Mouse (Mus musculus) forebrain, embryonic 11.5 days (tissue): ENCODE results near the gene Rps12. TPM values are rescaled to one million over a fixed set of nuclear protein-coding genes. Genes with fewer than 3 reads are reported as not detected.

Experiments
- ATAC-seq: fragments of 200-750 bp; cut with Nextera tagmentation; replicated peaks from 2 replicates; pipeline ENCODE4 v1.8.0; 2017; ENCODE audit warnings: moderate TSS enrichment; ENCODE audit not compliant: low FRiP score
- DNase-seq: peaks from one replicate; pipeline ENCODE4 v3.0.0-alpha.2; 2017; ENCODE audit warnings: low spot score
- H3K27ac ChIP-seq: fragments of 300-500 bp; sonication (generic); 2 replicates; pipeline ENCODE4 v1.5.1; 2014; ENCODE audit warnings: low read depth, low read length
- H3K27me3 ChIP-seq: fragments of 300-500 bp; sonication (generic); 2 replicates; pipeline ENCODE4 v1.6.1; 2014; ENCODE audit warnings: mild to moderate bottlenecking, low read length, mixed read lengths; ENCODE audit not compliant: control insufficient read depth, insufficient read depth
- H3K36me3 ChIP-seq: fragments of 300-500 bp; sonication (generic); 2 replicates; pipeline ENCODE4 v1.6.1; 2014; ENCODE audit warnings: mild to moderate bottlenecking, low read length, moderate library complexity, mixed read lengths; ENCODE audit not compliant: control insufficient read depth, insufficient read depth
- H3K4me1 ChIP-seq: fragments of 300-500 bp; sonication (generic); replicated peaks from 2 replicates; pipeline ENCODE4 v1.6.1; 2014; ENCODE audit warnings: low read length, mixed read lengths; ENCODE audit not compliant: control insufficient read depth, insufficient read depth
- H3K4me2 ChIP-seq: fragments of 300-500 bp; sonication (generic); 2 replicates; pipeline ENCODE4 v1.6.1; 2014; ENCODE audit warnings: low read depth, mild to moderate bottlenecking, low read length, moderate library complexity, mixed read lengths; ENCODE audit not compliant: severe bottlenecking
- H3K4me3 ChIP-seq: fragments of 300-500 bp; sonication (generic); 2 replicates; pipeline ENCODE4 v1.5.1; 2014; ENCODE audit warnings: low read depth, low read length
- H3K9ac ChIP-seq: fragments of 300-500 bp; sonication (generic); 2 replicates; pipeline ENCODE4 v1.6.1; 2014; ENCODE audit warnings: low read length
- H3K9me3 ChIP-seq: fragments of 300-500 bp; sonication (generic); 2 replicates; pipeline ENCODE4 v1.6.1; 2016; ENCODE audit warnings: low read length, mixed read lengths; ENCODE audit not compliant: control insufficient read depth
- WGBS: fragments of 180-500 bp; shearing (Covaris S2); extraction: QIAGEN DNeasy Blood & Tissue Kit; methylation state at CpG from one replicate; pipeline ENCODE4 v1.1.7; 2014; 5-methylcytosine and 5-hydroxymethylcytosine counted together
- polyA plus RNA-seq: library from polyadenylated mRNA; unstranded; fragments of >200 nt; fragmentation: Nextera tagmentation; extraction: Ambion mirVana; gene quantifications from 2 replicates; pipeline ENCODE4 v1.2.1, GENCODE M21; 2014

The Rps12 gene
- polyA plus RNA-seq, result 130 and 155 TPM in 2 replicates

DNA sequence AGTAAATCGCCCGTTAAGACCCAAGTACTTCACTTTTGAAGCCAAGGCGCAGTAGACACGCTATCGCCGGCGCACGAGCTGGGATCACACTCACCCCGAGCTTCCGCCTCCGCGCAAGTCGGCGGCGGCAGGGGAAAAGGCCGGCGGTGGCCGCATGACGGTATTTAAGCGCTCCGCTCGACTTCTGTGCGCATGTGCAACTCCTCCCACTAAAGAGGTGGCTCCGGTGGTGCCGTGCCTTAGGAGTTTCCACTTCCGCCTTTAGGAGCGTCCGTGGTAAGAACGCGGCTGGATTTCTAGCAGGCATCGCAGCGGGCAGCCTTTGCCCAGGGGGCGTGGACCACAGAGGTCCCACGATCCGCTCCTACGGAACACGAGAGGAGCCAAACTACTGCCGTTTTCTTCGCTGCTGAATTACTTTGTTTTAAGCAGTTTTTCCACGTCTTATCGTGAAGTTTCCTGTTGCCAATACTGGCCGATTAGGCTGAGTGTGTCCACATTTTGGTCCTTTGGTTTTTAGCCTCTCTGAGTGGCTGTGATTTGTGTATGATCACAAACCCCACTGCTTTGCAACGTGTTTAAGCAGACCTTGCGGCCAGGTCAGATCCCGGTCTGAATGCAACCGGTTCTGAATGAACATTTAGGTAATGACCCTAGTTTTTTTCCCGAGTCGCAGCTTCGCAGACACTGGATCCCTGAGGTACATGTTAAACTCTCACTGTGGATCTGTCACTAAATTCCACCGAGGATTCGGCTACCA lies at the start of gene Rps12:
TSS of gene Rps12 (minus strand) at position 214 of the 760 bp plus-strand sequence.
- Histone ChIP-seq H3K4me1 (peaks cover 2% of the 10 kb centered on the region; the same call in 1 of the 2 replicates), H3K27ac (peak within 1 kb of the TSS; percentile 62), H3K27me3 (no peaks in the 10 kb centered on the region), H3K9ac (peak within 1 kb of the TSS; percentile 91), H3K36me3 (peaks cover 11% of the 10 kb centered on the region), H3K4me2 (peak within 1 kb of the TSS; percentile 89), H3K4me3 (peak within 1 kb of the TSS; percentile 85), H3K9me3 (no peaks in the 10 kb centered on the region)
- DNase-seq (peak; percentile 99), ATAC-seq (peak; percentile 97)
- WGBS, result under 1% methylated on average over 51 of the region's 51 CpGs

DNA sequence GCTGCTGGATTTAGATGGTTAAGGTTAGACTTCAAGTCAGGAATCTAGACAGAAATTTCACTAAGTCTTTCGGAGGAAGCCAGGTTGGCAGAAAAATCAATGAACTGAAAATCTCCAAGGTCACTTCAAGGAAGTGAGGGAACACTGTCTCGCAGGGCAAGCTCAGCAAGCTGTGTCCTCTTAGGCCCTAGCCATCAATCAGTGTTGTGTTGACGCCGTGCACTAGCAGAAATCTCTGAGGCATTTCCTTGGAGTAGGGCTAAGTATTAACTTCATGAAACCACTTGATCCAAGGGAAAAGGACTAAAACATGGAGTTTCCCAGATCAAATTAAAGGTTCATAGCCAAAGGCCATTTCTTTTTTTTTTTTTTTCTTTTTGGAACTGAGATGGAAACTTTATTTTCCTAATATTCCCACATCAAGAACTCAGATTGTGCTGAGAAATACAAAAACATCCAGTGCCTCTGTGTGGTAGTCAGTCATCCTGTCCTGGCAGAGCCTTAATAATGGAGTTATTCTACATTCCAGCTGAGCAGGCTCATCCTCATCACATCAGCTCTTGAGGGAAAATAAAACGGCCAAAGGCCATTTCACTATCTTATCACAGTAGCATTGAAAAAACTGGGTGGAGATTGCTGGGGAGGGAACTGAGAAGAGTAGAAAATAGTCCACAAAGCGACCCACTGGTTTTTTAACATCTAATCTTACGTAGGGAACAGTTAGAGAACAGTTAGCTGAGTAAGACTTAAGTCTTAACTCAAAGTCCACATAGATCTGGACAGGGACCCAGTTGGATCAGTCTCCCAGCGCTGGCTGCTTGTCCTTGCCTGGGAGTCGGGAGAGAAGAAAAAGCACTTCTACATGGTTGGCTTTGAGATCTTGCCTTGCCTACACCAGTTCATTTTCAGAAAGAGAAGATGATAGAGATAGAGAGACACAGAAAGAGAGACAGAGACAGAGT lies 49.2 kb upstream of the Rps12 start:
- DNase-seq (no peak), ATAC-seq (no peak)
- H3K27ac ChIP-seq, result no peak overlapping the region
- 86% methylated on average over 9 of the region's 9 CpGs for WGBS
- H3K4me1 ChIP-seq, result no peaks in the 10 kb centered on the region
- no peak overlapping the region for H3K9ac ChIP-seq
- H3K27me3 ChIP-seq, result no peaks in the 10 kb centered on the region
- H3K4me2 ChIP-seq, result no peak overlapping the region
- H3K36me3 ChIP-seq, result no peaks in the 10 kb centered on the region
- H3K4me3 ChIP-seq, result no peak overlapping the region
- no peaks in the 10 kb centered on the region for H3K9me3 ChIP-seq

DNA sequence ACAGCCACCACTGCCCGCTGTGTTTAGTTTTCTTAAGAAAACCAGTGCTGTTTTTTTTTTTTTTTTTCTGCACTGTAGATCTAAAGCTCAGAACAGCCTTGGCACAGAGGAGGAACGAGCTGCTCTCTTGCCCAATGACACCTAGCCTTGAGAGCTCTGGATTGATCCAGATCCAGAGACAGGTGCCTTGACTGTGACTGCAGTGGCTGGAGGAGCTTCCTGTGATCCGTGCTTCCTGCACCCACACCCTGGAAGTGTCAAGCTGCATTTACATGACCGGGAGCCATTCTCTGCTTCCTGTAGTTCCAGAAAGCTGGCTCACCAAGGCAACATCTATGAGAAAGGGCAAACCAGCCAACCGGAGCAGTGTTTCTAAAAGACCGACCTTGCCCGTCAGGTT lies 39.4 kb upstream of the Rps12 start:
- Histone ChIP-seq H3K36me3 (no peaks in the 10 kb centered on the region; the same call in 1 of the 2 replicates), H3K4me2 (no peak overlapping the region), H3K9me3 (no peaks in the 10 kb centered on the region), H3K4me1 (no peaks in the 10 kb centered on the region), H3K4me3 (no peak overlapping the region), H3K9ac (no peak overlapping the region), H3K27me3 (no peaks in the 10 kb centered on the region), H3K27ac (no peak overlapping the region)
- 92% methylated on average over 7 of the region's 7 CpGs for WGBS
- no peak for ATAC-seq
- no peak for DNase-seq

DNA sequence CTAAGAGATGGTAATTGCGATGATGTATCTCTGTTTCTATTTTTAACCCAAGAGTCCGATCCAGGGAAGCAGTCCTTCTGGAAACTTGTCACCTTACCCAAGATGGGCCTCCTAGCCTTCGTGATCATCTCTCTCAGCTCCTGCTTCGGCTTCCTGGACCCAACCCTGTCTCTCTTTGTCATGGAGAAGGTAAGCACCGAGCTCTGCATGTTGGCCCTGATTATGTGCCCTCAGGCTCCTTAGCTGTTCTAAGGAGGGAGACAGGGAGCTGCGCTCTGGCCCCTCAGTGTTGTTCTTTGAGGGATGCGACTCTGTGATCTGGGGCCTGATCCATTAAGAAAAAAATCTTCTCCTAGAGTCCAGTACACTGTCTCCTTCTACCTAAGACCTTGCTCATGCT lies 29.2 kb upstream of the Rps12 start:
- no peak for DNase-seq
- ATAC-seq, result no peak
- Histone ChIP-seq H3K9me3 (no peaks in the 10 kb centered on the region), H3K9ac (no peak overlapping the region), H3K27me3 (no peaks in the 10 kb centered on the region), H3K4me3 (no peak overlapping the region), H3K4me2 (no peak overlapping the region), H3K36me3 (no peaks in the 10 kb centered on the region), H3K27ac (no peak overlapping the region), H3K4me1 (no peaks in the 10 kb centered on the region)
- 93% methylated on average over 7 of the region's 7 CpGs for WGBS

DNA sequence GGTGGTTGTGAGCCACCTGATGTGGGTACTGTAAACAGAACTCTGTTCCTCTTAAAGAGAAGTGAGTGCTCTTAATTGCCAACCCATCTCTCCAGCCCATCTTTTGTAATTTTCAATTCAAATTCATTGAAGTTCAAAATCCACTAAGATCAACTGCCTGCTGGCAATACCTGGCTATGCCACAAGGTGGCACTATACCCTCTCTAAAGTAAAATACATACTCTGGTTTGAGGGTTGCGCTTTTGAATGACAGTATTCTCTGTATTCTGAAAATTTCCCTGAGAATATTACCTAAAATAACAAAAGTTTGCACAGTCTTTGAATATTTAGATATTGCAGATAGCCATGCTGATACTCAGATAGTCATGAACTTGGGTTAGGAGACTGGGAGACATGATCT lies 28.1 kb upstream of the Rps12 start:
- no peaks in the 10 kb centered on the region for H3K4me1 ChIP-seq
- H3K36me3 ChIP-seq, result no peaks in the 10 kb centered on the region
- WGBS, result 57% methylated on average over 1 of the region's 1 CpGs
- no peak overlapping the region for H3K4me3 ChIP-seq
- H3K27ac ChIP-seq, result no peak overlapping the region
- H3K9me3 ChIP-seq, result no peaks in the 10 kb centered on the region
- no peak overlapping the region for H3K4me2 ChIP-seq
- ATAC-seq (0 out of 2 replicates have a peak, but pooled peaks have one; percentile 10), DNase-seq (peak; percentile 84)
- H3K9ac ChIP-seq, result no peak overlapping the region
- H3K27me3 ChIP-seq, result no peaks in the 10 kb centered on the region

DNA sequence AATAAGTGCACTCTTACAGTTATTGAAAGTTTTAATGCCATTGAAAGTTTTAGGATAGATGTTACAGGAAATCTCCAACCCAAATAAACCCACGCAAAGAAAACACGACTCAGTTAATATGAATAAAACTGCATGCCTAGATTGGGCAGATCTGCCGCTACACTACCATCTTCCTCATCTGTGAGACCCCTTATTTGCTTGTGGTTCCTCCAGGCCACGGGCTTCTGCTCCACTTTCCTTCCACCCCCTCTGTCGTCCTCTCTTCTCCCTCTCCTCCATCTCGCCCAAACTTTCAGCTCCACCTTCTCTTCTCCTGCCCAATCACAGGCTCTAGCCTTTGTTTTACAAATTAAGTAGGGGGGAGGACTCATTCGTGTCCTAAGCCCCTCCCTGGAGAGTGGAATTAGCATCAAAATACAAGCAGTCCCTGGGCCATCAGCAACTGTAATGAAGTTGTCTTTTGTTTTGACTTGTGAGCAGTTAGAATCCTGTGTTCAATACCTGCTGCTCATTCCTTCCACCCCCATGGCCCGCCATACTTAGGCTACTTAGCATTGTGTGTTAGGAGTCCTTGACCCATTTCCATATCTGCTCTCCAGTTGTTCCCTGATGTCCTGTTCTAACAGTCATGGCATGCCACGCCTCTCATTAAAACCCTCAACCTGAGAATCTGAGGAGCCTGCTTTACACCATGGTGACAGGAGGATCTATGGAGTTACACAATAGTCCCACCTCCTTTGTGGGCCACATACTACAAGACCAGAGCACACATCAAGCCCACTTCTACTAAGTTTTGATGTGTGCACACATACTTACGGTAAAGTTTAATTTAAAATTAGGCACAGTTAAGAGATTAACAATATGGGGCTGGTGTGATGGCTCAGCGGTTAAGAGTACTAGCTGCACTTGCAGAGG lies 26.0 kb upstream of the Rps12 start:
- DNase-seq, result peak; percentile 54
- peak; percentile 89 for ATAC-seq

DNA sequence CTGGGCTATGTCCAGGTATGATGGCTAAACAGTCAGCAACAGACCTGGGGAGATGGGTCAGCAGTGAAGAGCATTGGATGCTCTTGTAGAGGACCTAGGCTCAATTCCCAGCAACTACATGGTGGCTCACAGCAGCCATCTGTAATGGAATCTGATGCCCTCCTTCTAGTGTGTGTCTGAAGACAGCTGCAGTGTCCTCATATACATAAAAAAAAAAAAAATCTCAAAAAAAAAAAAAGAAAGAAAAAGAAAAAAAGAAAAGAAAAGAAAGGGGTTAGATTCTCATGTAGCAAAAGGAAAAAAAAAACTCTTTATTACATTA lies 25.3 kb upstream of the Rps12 start:
- no peaks in the 10 kb centered on the region for H3K27me3 ChIP-seq
- H3K4me3 ChIP-seq, result no peak overlapping the region
- DNase-seq, result no peak
- H3K9ac ChIP-seq, result no peak overlapping the region
- no peak overlapping the region for H3K4me2 ChIP-seq
- no peaks in the 10 kb centered on the region for H3K4me1 ChIP-seq
- H3K9me3 ChIP-seq, result no peaks in the 10 kb centered on the region
- ATAC-seq, result no peak; the same call in 1 of the 2 replicates
- H3K36me3 ChIP-seq, result no peaks in the 10 kb centered on the region
- no peak overlapping the region for H3K27ac ChIP-seq

More for the DNA sequence above, 26.0 kb upstream of the Rps12 start:
- Histone ChIP-seq H3K4me3 (no peak overlapping the region), H3K36me3 (no peaks in the 10 kb centered on the region), H3K9ac (no peak overlapping the region), H3K27me3 (no peaks in the 10 kb centered on the region), H3K27ac (no peak overlapping the region), H3K9me3 (no peaks in the 10 kb centered on the region), H3K4me1 (no peaks in the 10 kb centered on the region), H3K4me2 (no peak overlapping the region)
- WGBS, result 48% methylated on average over 11 of the region's 11 CpGs
